Comparison of ENCODE assay signal across 11 mouse cellular contexts in genomic region chr3:87159190-87159589, GRCm38 (mm10). TPM values are rescaled to one million over a fixed set of nuclear protein-coding genes. Genes with fewer than 3 reads are reported as not detected.
DNase-seq lines count a peak whose midpoint lies in the region; ATAC-seq and TF ChIP-seq lines count a peak whose summit lies in the region.
"Had no signal": no experiment of that assay in that cellular context is flagged by ENCODE, and none has a peak within 500 bp of the region (broad histone marks: within the 10 kb centered on the region; RNA-seq: fewer than 3 reads in every experiment).

No protein-coding gene starts in this region.

- WGBS in liver, embryonic 11.5 days, result 84% methylated on average over 7 of the region's 7 CpGs
- WGBS in liver, postnatal 0 days (ENCODE audit: insufficient replicate concordance), result 77% methylated on average over 7 of the region's 7 CpGs
- 72% methylated on average over 7 of the region's 7 CpGs for WGBS in midbrain, embryonic 16.5 days

- no peak for TF ChIP-seq POLR2A in embryonic fibroblast, embryonic 13.5 days (IDR thresholded peaks at IDR 0.05; ENCODE audit: low read depth, low read length)

- H3K4me2 ChIP-seq in liver, embryonic 11.5 days, result no peak overlapping the region
- no peak overlapping the region for H3K4me2 ChIP-seq in liver, postnatal 0 days (ENCODE audit: low read depth, low read length)
- H3K4me2 ChIP-seq in midbrain, embryonic 16.5 days (ENCODE audit: low read length), result no peak overlapping the region

- H3K27ac ChIP-seq in gastrocnemius, adult 2 months, result peak overlapping the region; percentile 84
- H3K27ac ChIP-seq in liver, embryonic 11.5 days (ENCODE audit: low read depth, low read length), result peak overlapping the region; percentile 34
- H3K27ac ChIP-seq in liver, postnatal 0 days (ENCODE audit: low read depth), result no peak overlapping the region
- peak overlapping the region; percentile 99 for H3K27ac ChIP-seq in embryonic fibroblast, embryonic 13.5 days (ENCODE audit: insufficient read depth, low read length)
- H3K27ac ChIP-seq in midbrain, embryonic 16.5 days (ENCODE audit: low read length), result peak overlapping the region; percentile 40

- intact Hi-C loops in gastrocnemius, adult 2 months (cut with DNase I), result no loop called here
- intact Hi-C loops in gastrocnemius, postnatal 14 days (cut with DNase I; ENCODE audit: low total_unique reads), result no loop called here
- intact Hi-C loops in left cerebral cortex, postnatal 14 days (cut with DNase I), result no loop called here

- H3K36me3 ChIP-seq in liver, embryonic 11.5 days (ENCODE audit: control insufficient read depth, insufficient read depth, low read length), result no peaks in the 10 kb centered on the region
- no peaks in the 10 kb centered on the region for H3K36me3 ChIP-seq in liver, postnatal 0 days (replicated peaks; ENCODE audit: insufficient read depth, low read length)
- H3K36me3 ChIP-seq in midbrain, embryonic 16.5 days (ENCODE audit: control insufficient read depth, insufficient read depth, low read length), result no peaks in the 10 kb centered on the region

- no peak for DNase-seq in gastrocnemius, adult 2 months
- no peak for DNase-seq in gastrocnemius, postnatal 14 days
- no peak for DNase-seq in liver, embryonic 11.5 days (ENCODE audit: low spot score)
- no peak for DNase-seq in liver, postnatal 0 days
- DNase-seq in left cerebral cortex, postnatal 14 days (ENCODE audit: low spot score in 2 of 2), result no peak
- no peak for DNase-seq in thymus, adult 18-20 months
- DNase-seq: right cerebral cortex, adult 18-20 months had no signal

- no peaks in the 10 kb centered on the region for H3K9me3 ChIP-seq in liver, embryonic 11.5 days (ENCODE audit: control insufficient read depth, low read length)
- no peaks in the 10 kb centered on the region for H3K9me3 ChIP-seq in liver, postnatal 0 days (ENCODE audit: low read length)
- H3K9me3 ChIP-seq in midbrain, embryonic 16.5 days (replicated peaks; ENCODE audit: control insufficient read depth, low read length, poor library complexity, severe bottlenecking), result no peaks in the 10 kb centered on the region

- ATAC-seq in liver, embryonic 11.5 days (replicated peaks; ENCODE audit: low FRiP score), result no peak
- no peak for ATAC-seq in liver, postnatal 0 days
- ATAC-seq in midbrain, embryonic 16.5 days, result no peak
- ATAC-seq: inflammation-experienced regulatory T-cells, adult 6 months had no signal

- no peak for TF ChIP-seq CTCF in gastrocnemius, adult 2 months (IDR thresholded peaks at IDR 0.05)
- TF ChIP-seq CTCF in liver, postnatal 0 days (IDR thresholded peaks at IDR 0.05; ENCODE audit: low read depth), result no peak
- TF ChIP-seq CTCF in embryonic fibroblast, embryonic 13.5 days (IDR thresholded peaks at IDR 0.05; ENCODE audit: borderline replicate concordance, insufficient read depth, low read length), result no peak

- H3K27me3 ChIP-seq in liver, embryonic 11.5 days (replicated peaks; ENCODE audit: control insufficient read depth, insufficient read depth, low read length), result no peaks in the 10 kb centered on the region
- no peaks in the 10 kb centered on the region for H3K27me3 ChIP-seq in liver, postnatal 0 days (ENCODE audit: insufficient read depth, low read length)
- H3K27me3 ChIP-seq in midbrain, embryonic 16.5 days (ENCODE audit: control insufficient read depth, insufficient read depth, low read depth, low read length), result no peaks in the 10 kb centered on the region

- TF ChIP-seq EP300 in liver, postnatal 0 days (IDR thresholded peaks at IDR 0.05; ENCODE audit: low read depth), result no peak

- no peak overlapping the region for H3K9ac ChIP-seq in liver, embryonic 11.5 days (ENCODE audit: low read depth, low read length)
- H3K9ac ChIP-seq in liver, postnatal 0 days (replicated peaks), result no peak overlapping the region
- no peak overlapping the region; the same call in 1 of the 2 replicates for H3K9ac ChIP-seq in midbrain, embryonic 16.5 days (ENCODE audit: low read depth, low read length)

- H3K4me3 ChIP-seq in gastrocnemius, adult 2 months, result no peak overlapping the region
- H3K4me3 ChIP-seq in liver, embryonic 11.5 days (ENCODE audit: low read depth, low read length), result no peak overlapping the region
- no peak overlapping the region for H3K4me3 ChIP-seq in liver, postnatal 0 days (ENCODE audit: low read depth, low read length)
- no peak overlapping the region for H3K4me3 ChIP-seq in embryonic fibroblast, embryonic 13.5 days (ENCODE audit: insufficient read depth, low read length)
- H3K4me3 ChIP-seq in midbrain, embryonic 16.5 days (ENCODE audit: low read depth, low read length), result no peak overlapping the region

- peaks cover 14% of the 10 kb centered on the region for H3K4me1 ChIP-seq in liver, embryonic 11.5 days (replicated peaks; ENCODE audit: control insufficient read depth, insufficient read depth, low read length)
- H3K4me1 ChIP-seq in liver, postnatal 0 days (ENCODE audit: insufficient read depth), result peaks cover 4% of the 10 kb centered on the region
- peaks cover 48% of the 10 kb centered on the region for H3K4me1 ChIP-seq in embryonic fibroblast, embryonic 13.5 days (ENCODE audit: control insufficient read depth, insufficient read depth, low read length)
- peaks cover 55% of the 10 kb centered on the region for H3K4me1 ChIP-seq in midbrain, embryonic 16.5 days (ENCODE audit: control insufficient read depth, insufficient read depth, low read length)

RNA-seq across cellular contexts. Expression of gene Kirrel, which starts 15.4 kb away (rescaled TPM):
- 1 to 10 TPM; 4.1 to 5.7 TPM for total RNA-seq in gastrocnemius, adult 2 months (2021)
- total RNA-seq in gastrocnemius, postnatal 14 days (2021), result 10 to 100 TPM in 1 of 2 experiments, 1 to 10 TPM in 1; 8.4 to 10.5 TPM
- polyA plus RNA-seq in liver, embryonic 11.5 days (2014; fragmentation: Nextera tagmentation; extraction: Ambion mirVana), result 3.6 and 4.1 TPM in 2 replicates
- 0.67 and 0.73 TPM in 2 replicates for polyA plus RNA-seq in liver, postnatal 0 days (2015; fragmentation: Nextera tagmentation; extraction: Ambion mirVana)
- 89.7 and 101 TPM in 2 replicates for polyA plus RNA-seq in embryonic fibroblast, embryonic 13.5 days (2011; ENCODE audit: insufficient read length, low read depth, missing spikeins)
- polyA plus RNA-seq in midbrain, embryonic 16.5 days (2015; fragmentation: Nextera tagmentation; extraction: Ambion mirVana), result 5.6 and 6.9 TPM in 2 replicates
- total RNA-seq in left cerebral cortex, postnatal 14 days (2021), result 1 to 10 TPM; 4.2 to 5.2 TPM
- total RNA-seq: megakaryocyte-erythroid progenitor cell, adult 5-6 weeks had no signal
- polyA plus RNA-seq: inflammation-experienced regulatory T-cells, adult 6 months had no signal

Comparison
In these comparisons a context has a peak if more than half of its experiments do, and no peak if none do; other contexts are left out.
1. RNA of gene Kirrel, which starts 15.4 kb away (polyA plus RNA-seq): 89.7 to 101 TPM in embryonic fibroblast, embryonic 13.5 days; 5.6 to 6.9 TPM in midbrain, embryonic 16.5 days, 3.6 to 4.1 TPM in liver, embryonic 11.5 days and 0.67 to 0.73 TPM in liver, postnatal 0 days; every median in the first group is over 10 times any median in the second.